Mouse (Mus musculus) hindlimb bud, embryonic 11.5 days (tissue): ENCODE data around the gene Fbxl20.

Experiments
- DNase-seq: peaks from one replicate; pipeline ENCODE4 v3.0.0-alpha.2; 2012; ENCODE audit warnings: low read depth, low spot score; ENCODE audit errors: extremely low spot score

The Fbxl20 gene

DNA sequence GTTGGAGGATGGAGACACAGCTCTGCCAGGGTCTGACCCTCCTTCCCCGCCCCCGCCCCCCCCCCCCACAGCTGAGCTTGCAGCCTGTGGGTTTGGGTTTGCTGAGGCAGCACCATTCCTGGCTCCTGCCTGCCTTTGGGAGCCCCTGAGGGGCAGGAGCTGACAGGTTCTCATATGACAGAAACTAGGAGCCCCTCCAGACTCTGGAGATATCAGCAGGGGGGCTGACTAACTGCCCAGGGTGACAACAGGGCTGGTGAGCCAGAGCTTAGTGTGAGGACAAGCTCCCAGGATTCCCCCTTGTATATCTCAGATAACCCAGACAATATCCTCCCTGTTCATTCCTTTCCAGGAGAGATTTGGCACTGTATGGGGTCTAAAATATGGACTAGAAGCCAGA is 99.3 kb downstream of the Fbxl20 start:
- no peak for DNase-seq

- no peak for DNase-seq
These were observed 99.7 kb downstream of the Fbxl20 start for GRCm38 (mm10) chr11:98050520-98050815.

GRCm38 (mm10) chr11:98049672-98050519 is 100.3 kb downstream of the Fbxl20 start:
- DNase-seq = no peak

DNA sequence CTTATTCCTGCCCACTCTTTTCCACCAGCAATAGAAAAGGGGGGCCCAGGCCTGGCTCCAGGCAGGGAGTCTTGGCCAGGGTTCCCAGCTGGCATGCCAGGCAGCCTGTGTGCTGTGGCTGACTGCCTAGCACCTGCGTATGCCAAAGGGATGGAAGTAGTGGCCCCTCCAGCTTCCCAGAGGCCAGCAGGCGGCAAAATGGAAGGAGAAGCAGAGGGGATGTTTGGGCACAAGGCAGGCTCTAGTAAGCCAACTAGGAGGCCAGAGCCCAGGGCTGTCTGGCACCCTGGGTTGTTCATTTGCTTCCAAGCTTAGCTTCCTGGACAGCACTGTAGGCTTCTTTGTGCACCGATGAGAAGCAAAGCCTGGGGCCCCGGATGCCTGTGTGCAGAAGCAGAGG is 102.5 kb downstream of the Fbxl20 start:
- DNase-seq = no peak

GRCm38 (mm10) chr11:98046466-98046865 is 103.7 kb downstream of the Fbxl20 start:
- no peak for DNase-seq

DNA sequence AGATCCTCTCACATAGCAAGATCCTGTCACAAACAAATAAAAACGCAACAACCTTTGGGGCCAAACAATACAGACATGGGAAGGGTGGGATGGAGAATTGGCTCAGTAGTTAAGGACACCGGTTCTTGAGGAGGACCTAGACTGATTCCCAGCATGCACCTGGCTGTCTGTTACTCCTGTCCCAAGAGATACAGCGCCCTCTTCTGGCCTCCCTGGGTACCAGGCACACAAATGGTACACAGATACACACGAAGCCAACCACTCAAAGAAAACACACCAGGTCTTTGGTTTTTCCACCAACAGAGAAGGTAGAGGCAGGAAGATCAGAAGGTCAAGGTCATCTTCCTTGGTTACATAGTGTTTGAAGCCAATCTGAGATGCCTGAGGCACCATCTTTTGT is 104.6 kb downstream of the Fbxl20 start:
- DNase-seq = no peak

DNA sequence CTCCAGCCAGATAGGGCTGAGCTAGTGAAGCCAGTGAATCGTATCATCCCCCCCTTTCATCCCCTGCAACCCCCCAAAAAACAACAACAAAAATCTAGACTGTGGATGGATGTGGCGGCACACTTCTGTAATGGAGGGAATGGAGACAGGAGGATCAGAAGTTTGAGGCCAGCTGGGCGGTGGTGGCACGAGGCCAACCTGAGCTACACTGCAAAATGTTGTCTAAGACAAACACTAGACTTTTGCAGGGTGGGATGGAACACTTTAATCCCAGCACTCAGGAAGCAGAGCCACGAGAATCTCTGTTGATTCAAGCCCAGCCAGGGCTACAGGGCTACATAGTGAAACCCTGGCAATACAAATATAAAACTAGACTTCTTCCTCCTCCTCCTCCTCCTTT is 106.1 kb downstream of the Fbxl20 start:
- no peak for DNase-seq

GRCm38 (mm10) chr11:98042741-98043140 is 107.5 kb downstream of the Fbxl20 start:
- DNase-seq = no peak

DNA sequence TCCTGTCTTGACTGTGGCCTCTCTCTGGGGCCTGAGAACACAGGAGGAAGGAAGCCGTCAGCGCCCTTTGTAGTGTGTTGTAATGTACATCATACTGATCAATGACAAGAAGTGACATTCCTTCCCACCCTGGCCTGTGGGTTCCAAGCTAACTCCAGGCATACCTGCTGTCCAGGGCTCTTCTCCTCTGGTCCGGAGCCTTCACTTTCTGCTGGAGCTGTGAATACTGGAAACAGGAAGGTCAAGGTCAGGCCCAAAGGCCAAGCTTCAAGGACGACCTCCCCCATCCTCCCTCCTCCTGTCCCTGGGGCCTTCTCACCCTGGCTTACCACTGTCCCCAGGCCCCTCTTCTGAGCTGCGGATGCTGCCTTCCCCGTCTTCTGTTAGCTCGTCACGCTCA is 109.2 kb downstream of the Fbxl20 start:
- no peak for DNase-seq

GRCm38 (mm10) chr11:98037871-98038270 is 112.3 kb downstream of the Fbxl20 start:
- no peak for DNase-seq

DNA sequence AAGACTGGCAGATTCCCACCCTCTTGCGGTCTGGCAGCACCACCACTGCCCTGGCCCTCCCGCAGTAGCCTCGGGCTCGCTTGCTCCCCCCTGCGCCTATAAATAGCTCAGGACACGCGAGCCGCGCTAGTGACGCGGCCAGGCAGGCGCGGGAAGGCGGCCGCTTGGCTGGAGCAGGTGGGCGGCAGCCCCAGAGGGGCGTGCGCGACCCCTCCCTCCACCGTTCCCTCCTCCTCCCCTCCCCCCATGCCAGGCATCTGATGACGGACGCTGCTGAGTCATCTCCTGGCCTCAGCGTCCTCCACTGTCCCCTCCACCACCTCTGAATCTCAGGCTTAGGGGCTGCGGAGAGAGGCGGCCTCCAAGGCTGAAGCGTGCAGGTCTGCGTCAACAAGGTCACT is 114.2 kb downstream of the Fbxl20 start:
- no peak for DNase-seq

- DNase-seq = no peak
These were observed 115.4 kb downstream of the Fbxl20 start for GRCm38 (mm10) chr11:98034840-98035239.

- DNase-seq = no peak
These were observed 116.1 kb downstream of the Fbxl20 start for GRCm38 (mm10) chr11:98034061-98034460.
